Mouse (Mus musculus): Measurements from ENCODE around the gene Tnfrsf25.

The Tnfrsf25 gene

DNA sequence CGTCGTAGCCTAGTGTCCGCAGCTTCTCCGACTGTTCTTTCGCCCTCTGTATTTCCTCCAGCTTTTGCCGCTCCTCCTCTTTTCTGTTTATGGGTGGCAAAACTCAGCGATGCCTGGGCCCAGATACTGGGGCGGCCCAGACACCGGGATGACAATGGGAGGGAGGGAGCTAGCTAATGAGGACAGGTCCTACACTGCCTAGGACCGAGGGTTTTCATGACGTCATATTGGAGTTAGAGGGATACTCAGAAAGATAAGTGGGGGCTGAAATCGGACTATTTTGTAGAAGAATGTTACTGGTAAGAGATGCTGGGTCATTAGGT, 5.4 kb downstream of the Tnfrsf25 start:
- DNase-seq (ENCODE audit: low spot score): no peak

DNA sequence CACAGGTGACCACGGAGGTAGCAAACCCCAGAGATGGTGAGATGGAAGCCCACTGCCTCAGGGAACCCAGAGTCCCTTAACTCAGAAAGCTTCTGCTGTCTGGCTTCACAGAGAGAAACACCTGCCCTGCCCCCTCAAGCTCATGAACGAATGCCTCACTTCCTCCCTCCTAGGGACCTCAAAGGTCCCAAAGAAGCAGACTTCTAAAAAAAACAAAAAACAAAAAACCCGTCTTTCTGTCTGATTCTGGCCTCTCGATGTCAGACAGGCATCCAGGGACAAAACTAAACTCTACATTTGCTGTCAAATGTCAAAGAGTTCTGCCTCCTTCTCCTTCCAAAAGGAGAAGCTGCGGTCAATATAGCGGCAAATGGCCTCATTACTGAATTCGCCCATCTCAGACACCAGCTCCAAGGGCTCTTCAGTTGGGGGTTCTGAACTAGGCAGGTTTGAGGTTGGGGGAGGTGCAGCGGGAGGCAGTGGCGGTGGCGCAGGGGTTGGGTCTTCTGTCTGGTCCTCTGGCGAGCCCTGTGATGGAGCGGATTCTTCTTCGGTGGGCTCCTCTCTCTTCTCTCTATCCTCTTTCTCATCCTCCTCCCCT, 8.7 kb downstream of the Tnfrsf25 start:
- no peak for DNase-seq (ENCODE audit: low spot score)

DNA sequence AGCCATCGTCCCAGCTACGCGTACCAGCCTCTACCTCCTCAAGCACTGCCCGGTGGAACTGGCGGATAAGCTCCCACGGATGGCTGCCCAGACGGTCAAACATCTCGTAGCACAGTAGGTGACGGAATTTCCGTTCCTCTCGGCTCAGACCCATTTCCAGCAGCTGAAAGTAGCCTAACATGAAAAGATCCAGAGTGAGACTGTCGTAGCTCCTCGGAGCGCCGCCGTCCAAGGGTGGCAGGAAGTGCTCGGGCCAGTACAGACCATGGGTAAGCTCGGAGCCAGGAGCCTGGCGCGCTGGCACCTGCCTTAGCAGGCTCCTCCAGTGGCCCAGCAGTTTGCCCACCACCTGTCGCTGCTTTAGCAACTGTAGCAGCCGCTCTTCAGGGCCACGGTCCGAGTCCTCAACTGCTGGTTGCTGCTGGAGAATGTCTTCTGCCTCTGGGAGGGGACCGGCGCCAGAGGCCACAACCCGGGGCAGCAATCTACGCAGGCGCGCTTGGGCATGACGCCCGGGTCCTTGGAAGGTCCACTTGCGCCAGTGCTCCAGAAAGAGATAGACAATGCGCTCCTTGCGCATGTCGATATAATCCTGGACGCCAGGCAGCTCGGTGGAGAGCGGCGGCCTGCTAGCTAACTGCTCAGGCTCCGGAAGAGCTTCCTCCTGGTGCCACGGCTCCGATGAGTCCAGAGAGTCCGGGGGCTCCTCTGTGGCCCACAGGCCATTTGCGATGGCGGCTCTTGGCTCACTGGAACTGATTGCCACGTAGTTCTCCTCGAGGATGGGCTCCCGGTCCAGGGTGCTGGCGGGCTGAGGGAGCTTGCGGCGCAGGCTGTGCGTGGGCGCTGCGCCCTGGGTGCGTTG, 9.7 kb downstream of the Tnfrsf25 start:
- peak; percentile 68 for DNase-seq (ENCODE audit: low spot score)

DNA sequence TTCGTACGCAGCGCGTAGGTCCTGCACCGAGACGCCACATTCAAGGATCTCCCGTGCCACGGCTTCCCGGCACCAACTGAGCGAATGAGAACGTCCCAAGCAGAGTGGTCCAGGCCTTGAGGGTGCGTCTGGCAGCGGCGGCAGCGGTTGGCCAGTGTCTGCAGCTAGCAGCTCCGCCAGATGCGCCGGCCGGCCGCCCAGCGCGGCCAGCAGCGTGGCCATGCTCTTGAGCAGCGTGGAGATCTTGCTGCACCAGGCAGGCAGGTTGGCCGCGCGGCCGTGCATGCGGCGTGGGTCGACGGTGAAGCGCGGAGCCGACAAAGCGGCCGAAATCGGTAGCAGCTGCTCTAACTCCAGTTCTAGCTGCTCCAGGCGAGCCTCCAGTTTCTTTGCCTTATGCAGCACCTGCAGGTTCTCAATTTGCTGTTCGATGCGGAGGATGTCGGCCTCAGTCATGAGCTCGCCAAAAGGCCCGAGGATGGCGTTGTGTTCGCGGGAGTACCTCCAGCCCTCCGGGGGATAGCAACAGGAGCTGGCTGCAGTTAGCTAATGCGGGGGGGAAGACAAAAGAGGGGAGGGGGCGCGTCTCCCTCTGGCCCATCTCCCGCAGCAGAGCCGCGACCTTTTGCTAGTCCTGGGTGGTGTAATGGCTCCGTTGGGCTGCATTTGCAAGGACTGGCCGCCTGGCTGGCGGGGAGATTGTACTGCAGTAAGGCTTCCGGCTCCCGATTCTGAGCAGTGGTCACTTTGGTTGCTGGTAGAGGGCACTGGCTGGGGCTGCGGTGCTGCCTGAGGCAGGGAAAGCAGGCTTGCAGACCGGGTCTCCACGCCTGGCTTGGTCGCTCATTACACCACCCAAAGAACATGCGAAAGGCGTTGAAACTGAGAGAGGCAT, 10.5 kb downstream of the Tnfrsf25 start:
- no peak for DNase-seq (ENCODE audit: low spot score)

DNA sequence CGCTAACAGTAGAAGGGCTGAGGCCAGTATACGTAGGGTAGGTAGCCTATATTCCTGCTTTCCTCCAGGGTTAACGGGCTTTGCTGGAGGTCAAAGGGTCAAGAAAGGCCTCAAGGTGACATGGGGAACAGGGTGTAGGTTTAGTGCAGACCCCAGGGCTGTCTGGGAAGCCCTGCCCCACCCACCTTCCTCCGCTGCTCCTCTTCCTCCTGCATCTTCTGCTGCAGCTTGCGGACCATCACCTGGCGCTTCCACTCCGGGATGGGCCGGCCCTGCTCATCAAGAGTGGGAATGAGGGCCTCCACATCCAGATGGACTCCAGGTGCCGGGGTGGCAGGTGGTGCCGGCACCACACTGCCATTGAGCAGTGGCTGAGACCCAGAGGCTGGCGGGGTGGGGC, 12.2 kb downstream of the Tnfrsf25 start:
- no peak for DNase-seq (ENCODE audit: low spot score)

DNA sequence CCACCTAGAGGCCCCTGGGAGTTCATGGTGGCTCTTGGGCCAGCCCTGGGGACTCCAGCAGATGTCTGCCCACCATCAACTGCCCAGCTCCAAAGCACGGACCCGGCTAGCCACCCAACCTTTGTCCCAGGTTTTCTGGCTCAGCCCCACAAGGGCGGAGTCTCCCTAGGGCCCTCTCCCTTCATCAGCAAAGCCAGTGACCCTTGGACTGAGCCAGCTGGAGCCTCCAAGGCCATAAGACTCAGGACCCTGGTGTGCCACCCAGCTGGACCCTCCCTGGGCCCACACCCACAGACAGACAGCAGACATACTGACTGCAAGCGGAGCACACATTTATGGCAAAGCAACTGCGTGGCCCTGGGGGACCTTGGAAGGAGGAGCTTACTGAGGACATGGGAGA, 13.1 kb downstream of the Tnfrsf25 start:
- DNase-seq (ENCODE audit: low spot score): no peak

DNA sequence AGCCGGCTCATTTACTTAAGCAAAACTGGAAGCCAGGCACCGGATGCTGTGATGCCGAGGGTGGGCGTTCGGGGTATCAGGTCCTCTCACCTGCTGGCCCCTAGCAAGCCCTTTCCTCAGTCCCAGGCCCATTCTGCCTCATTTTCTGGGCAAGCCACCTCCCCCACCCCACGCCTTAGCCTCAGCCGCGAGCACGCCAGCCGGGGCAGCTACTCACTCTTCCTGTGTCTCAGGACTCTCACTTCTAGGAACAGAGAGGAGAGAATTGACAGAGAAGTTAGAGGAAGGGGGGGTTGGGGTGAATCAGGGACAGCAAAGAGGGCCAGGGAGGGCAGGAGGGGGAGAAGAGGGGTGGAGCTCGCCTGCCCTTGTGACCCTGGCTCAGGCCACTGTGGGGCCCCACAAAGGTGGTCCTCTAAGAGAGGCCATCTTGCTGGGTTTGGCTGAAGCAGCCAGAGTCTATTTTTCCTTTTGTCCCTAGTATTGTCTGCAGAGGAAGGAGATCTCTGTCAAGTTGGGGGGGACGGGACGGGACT, 13.7 kb downstream of the Tnfrsf25 start:
- no peak for DNase-seq (ENCODE audit: low spot score)

DNA sequence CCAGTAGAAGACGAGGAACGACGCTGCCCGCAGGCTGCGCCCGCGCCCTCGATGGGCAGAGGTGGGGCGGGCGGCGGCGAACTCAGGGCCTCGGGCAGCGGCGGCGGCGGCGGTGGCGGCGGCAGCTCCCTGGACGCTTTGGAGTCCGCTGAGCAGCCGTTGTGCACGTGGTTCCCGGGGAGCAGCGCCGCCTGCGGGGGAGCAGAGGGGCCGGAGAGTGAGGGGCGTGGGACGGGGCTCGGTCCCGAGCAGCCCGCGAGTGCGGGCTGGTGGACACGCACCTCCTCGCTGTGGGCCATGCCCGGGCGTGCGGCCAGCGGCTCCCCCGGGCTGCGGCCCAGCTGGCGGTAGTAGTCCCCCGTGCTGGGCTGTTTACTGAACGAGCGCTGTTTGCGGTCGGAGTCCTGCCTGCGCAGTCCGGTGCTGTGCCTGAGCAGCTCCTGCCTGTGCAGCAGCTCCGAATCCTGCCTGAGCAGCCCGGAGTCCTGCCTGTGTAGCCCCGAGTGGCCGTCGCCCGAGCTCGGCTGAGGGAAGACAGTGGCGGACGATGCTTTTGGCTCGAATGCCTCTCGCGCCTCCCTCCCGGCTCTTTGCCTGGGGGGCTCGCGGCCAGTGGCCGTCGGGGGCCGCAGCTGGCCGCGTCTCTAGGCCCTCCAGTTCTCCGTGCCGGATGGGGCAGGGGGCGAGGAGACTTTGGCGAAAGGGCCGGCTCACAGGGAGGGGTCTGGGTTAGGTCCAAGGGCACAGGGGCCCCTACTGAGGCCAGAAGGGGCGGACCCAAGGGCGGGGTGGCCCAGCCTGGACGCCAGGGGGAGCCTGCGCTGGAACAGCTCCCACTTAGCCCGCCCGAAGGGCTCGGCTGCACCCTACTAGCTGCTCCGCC, 15.3 kb downstream of the Tnfrsf25 start:
- DNase-seq (ENCODE audit: low spot score): peak; percentile 72

DNA sequence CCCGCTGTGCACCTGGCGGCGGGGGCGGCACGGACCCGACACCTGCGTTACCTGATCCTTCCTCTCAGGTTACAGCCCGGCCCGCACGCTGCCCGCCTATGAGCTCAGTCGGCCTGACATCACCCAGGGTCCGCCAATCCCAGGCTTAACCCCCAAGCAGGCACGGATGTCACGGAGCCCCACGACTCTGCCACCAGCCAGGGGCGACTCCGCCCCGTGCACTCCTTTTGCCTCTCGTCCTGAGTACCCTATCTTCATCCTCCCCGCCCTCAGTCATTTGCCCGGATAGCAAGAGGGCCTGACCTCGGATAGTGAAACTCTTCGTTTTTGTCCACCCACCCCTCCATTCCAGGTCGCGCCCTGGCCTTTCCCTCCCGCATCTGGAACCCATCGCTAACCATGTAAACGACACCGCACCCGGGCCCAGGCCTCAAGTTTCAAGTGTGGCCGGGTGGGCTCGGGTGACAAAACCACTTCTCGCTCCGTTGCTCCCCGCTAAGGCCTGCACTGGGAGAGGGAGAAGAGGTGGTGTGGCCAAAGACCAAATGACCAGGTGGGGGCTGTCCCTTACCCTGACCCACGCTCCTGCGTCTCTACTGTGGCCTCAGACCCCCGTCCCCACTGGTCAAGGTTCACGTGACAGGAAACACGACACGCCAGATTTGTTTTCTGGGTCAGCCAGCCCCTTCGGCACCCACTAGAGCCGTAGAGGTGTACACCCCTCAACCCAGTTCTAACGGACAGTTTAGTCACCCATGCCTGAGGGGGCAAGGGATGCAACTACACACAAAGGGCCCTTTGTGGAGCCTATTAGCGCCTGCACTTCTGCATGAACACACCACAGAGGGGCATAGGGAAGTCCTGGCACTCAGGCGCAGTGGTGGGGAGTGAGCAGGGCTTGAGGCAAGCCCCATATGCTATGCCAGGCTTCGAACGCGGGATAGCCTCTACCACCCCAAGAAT, 16.4 kb downstream of the Tnfrsf25 start:
- DNase-seq (ENCODE audit: low spot score): no peak

DNA sequence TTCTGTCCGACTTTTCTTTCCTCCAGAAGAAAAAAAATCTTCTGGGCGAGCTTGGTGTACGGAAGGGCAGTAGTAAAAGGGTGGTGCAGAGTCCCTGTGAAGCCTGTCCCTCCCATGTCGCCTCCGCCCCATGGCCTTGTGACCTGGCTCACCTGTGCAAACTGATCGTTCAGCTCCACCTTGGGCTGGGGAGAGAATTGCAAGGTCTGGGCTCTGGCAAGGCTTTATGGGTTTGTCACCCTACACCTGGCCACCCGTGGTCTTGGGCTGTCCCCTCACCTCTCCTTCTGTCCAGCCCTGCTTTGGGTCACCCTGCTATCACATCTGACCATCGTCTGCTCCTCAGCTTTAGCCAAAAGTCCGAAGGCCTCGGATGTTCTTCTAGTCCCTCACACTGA, 17.0 kb downstream of the Tnfrsf25 start:
- DNase-seq (ENCODE audit: low spot score): no peak

DNA sequence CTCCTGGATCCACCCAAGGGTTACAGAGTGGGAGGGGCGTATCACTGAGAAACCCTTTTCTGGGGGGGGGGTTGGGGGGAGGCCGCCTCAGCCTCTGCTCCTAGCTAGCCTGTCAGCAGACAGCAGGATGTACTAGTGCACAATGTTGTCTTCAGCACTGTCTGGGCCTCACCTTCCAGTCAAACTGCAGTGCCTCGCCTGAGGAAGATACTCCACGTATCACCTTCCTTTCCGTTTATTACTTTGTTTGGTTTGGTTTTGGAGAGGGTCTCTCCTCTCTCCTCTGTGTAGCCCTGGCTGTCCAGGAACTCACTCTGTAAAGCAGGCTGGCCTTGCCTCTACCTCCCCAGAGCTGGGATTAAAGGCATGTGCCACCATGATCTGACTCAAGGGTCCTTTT, 17.5 kb downstream of the Tnfrsf25 start:
- DNase-seq (ENCODE audit: low spot score): no peak

DNA sequence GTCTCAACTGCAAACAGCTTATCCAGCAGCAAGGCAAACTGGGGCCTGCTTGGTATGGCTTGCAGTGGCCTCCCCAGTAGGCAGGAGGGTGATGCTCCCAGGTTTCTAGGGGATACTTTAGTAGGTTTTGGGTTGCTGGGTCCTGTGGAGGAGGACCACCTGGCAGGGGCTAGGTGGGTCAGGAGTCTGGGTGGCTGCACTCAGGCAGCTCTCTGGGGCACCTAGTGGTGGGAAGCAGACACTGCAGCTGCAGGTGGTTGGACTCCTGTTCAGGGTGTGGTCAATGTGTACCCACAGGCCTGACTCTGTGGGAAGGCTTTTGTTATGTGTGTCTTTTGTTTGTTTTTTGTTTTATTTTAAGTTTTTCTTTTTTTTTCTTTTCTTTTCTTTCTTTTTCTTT, 18.8 kb downstream of the Tnfrsf25 start:
- DNase-seq (ENCODE audit: low spot score): peak; percentile 52

DNA sequence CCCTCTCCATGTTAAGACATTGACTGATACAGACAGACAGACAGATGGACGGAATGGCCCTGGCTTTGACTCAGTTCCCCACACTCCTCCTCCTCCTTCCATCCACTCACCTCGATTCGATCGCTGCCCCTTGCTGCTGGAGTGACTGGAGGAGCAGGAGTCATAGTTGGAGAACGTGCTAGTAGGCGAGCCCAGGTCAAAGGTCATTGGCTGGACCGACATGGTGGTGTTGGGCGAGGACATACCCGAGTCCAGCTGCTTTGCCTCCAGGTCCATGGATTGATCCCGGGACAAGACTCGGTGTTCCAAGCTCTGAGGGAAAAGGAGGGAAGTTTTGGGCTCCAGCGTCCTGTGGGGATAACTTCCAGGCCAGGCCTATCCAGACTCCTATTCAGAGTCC, 19.6 kb downstream of the Tnfrsf25 start:
- DNase-seq (ENCODE audit: low spot score): no peak

DNA sequence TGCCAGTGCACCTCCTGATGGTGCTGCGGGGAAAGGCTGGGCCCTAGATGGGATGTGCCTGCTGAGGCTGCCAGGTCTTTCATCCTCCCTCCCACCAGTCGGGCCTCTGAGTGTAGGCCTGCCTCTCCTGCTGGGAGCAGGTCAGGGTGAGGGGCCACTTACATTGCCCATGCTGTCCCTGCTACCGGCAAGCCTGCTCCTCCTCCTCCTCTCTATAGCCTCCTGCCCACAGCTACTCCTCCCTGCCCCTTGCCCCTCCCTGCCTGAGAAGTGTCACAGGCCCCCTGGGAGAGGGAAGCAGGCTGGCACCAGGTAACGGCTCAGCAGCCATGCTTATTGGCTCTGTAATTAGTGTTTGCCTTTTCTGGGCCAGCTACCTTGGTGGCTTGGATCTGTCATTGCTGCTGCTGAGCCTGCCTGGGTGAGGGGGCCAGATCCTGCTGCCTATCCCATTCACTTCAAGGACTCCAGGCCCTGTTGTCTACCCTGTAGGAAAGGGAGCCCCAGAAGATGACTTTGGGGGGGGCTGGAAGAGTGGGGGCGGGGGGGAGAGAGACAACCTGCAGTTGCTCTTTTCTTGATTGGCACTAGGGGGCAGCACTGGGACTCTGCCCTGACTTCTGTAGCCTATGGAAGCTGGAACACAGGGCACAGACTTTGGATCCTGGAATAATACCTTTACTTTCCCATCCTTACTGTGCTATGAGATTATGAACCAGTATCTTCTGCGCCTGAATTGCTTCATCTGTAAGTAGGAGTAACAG, 20.6 kb downstream of the Tnfrsf25 start:
- no peak for DNase-seq (ENCODE audit: low spot score)

DNA sequence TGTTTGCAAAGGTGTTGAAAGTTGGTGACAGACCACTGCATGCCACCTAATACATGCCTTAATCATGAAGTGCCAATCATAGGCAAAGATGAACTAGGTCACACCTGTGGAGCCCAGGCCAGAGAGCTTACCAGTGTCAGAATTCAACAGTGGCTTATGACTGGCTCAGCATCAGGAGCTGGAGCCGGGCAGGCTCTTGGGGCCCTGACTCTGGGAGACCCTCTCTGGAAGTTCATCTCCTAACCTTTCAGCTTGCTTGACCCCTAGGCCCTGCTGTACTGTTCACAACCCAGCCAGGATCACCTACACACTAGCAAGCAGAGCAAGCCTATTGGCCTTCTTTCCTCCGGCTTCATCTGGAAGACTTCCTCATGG, 21.1 kb downstream of the Tnfrsf25 start:
- no peak for DNase-seq (ENCODE audit: low spot score)

DNA sequence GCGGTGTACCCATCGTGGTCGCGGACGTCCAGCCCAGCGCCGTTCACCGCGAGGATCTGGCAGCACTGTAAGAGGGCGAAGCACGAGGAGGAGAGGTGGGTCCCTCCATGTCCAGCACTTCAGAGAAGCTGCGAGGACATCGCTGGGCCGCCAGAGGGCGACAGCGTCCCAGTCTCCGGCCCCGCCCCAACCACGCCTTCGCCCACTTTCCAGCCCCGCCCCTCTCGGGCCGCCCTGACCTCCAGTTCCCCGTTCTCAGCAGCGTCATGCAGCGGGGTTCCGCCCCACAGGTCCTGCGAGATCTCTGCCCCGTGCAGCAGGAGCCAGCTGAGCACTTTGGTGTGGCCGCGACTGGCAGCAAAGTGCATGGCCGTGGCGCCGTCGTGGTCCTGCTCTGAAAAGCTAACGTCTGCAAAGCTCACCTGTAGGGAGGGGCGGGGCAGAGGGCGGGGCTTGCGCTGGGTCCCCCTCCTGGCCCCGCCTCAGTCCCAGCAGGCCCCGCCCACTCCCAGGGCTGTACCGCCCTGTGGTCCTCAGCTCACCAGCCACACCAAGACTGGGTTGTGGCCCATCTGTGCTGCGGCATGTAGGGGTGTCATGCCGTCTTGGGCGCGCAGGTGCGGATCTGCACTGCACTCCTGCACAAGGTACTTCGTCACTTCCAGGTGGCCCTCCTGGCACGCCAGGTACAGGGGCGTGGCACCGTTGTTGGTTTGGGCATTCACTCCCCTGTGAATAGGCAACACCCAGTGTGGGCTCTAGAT, 22.9 kb downstream of the Tnfrsf25 start:
- peak; percentile 89 for DNase-seq (ENCODE audit: low spot score)

DNA sequence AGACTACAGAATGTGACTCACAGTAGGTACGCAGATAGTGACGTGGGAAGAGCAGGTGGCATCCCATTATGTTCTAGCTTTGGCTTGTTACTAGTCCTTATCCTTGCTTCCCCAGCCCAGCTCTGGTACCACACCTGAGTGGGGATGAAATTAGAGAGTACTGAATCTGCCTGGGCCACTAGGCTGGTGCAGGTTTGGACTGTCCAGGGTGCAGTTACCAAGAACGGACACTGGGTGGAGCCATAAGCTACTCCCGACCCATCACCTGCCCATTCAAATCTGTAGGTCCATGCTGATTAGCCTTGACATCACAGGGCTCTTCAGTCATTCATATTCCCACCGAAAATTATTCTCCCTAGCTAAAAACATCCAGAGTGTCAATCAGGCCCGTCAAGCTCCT, 24.7 kb downstream of the Tnfrsf25 start:
- peak; percentile 49 for DNase-seq (ENCODE audit: low spot score)

DNA sequence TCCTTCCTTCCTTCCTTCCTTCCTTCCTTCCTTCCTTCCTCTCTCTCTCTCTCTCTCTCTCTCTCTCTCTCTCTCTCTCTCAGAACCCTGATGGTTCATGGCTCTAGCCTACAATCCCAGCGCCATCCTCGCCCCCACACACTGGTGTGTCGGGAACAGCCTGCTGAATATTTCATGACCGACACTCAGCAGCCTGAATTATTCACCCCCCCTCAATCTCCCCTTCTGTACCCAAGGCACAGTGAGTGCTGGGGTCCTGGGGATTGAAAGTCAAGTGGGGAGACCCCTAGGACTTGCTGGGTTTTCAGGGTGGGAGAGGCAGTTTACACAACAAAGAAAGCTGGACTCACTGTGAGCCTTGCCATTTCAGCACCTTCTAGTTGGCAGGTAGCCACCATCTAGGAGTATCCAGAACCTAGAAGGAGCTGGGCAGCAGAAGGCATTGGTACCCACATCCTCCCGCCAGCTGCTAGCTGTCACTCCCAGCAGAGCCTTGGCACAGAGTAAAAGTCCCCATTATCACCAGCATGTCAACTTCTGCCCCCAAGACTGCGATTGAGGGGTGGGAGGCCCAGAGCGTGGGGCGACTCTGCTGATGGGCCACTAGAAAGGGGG, 25.9 kb downstream of the Tnfrsf25 start:
- DNase-seq (ENCODE audit: low spot score): no peak
